Mouse (Mus musculus): ENCODE results near the gene Emid1.
"Not testable (repeated sequence)": the region's sequence is repeated elsewhere in the genome, so short reads cannot be mapped to it uniquely, and the experiment has no call there.

The Emid1 gene

DNA sequence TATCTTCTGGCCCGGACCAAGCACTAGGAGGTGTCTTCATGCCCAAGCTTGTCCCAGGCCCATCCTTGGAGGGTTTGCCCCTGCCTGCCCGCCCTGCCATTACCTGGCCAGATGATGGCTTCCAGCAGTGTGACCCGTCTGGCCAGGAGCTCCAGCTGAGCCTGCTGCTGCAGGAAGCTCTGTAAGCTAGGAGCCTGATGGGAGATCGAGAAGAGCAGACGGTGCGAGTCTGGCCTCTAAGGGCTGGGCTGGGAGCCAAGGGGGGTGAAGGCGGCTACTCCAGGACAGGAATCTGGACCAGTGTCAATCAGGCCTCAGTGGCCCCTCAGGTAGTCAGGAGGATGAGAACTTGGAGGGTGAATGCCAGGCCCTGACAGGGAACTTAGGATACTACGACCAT is 42.6 kb downstream of the Emid1 start:
- DNase-seq (ENCODE audit: extremely low read depth, low read depth, low spot score), result no peak

DNA sequence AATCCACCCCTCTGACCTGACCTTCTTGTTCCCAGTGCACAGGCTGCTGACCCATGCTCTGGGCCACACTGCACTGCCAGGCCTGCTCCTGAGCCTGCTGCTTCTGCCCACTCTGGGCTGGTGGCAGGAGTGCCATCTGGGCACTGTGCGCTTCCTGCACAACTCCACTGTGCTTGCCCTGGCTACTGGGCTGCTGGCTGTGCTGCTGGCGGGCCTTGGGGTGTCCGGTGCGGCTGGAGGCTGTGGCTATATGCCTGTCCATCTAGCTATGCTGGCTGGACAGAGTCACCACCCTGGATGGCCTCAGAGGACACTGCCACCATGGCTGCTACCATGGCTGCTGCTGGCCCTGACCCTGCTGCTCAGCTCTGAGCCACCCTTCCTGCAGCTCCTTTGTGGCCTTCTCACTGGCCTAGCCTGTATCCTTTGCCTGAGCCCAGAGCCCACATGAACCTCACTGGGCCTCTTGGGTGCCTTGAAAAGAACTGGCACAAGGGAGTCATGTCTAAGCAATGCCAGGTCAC is 48.0 kb downstream of the Emid1 start:
- no peak for DNase-seq (ENCODE audit: extremely low read depth, low read depth, low spot score)

DNA sequence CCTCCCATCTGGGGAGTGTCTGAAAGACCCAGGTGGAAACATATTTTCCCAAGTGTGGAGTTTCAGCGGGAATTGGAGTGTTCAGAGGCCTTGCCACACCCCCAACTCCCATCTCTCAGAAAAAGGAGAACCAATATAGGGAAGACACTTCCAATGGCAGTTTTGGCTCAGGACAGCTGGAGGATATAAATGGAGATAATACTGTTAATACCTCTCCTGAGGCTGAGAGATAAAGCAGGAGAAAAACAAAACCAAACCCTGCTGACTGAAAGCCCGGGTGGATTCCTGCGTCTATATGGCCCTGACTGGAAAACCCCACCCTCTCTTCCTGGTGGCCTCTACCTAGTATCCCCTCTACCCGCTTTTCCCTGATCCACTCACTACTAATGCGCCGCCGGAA is 49.7 kb downstream of the Emid1 start:
- no peak for DNase-seq (ENCODE audit: extremely low read depth, low read depth, low spot score)

DNA sequence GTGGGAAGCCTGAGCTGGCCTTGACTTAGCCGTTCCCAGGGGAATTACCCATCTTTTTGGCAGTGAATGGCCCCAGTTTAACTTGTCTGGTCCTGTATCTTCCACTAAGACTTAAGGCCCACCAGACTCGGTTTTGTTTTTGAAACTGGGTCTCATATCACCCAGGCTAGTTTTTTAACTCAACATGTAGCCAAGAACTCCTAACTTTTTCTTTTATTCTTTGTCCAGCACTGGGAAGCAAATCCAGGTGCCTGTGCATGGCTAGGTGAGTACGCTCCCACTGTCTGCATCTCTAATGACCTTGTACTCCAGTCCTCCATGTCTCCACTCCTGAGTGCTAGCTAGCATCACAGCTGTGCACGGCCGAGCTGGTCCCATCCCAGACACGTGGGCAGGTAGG is 50.4 kb downstream of the Emid1 start:
- no peak for DNase-seq (ENCODE audit: extremely low read depth, low read depth, low spot score)

DNA sequence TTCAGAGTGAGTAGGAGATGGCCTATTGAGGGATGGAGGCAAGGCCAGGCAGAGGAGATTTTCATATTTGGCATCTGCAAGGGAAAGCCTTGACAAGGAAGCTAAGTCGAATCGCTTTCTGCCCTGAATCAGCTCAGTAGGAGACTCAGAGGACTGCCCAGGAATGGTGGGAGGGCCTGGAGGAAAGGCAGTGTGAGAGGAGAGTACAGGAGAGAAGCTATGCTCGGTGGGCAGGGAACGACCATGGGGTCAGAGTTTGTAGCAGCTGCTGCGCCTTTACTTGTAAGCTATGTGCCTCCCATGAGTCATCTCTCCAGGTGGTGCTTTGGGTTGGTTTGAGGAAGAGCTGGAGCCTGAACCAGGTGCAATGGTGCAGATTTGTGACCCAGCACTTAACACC is 51.3 kb downstream of the Emid1 start:
- DNase-seq (ENCODE audit: extremely low read depth, low read depth, low spot score), result no peak

DNA sequence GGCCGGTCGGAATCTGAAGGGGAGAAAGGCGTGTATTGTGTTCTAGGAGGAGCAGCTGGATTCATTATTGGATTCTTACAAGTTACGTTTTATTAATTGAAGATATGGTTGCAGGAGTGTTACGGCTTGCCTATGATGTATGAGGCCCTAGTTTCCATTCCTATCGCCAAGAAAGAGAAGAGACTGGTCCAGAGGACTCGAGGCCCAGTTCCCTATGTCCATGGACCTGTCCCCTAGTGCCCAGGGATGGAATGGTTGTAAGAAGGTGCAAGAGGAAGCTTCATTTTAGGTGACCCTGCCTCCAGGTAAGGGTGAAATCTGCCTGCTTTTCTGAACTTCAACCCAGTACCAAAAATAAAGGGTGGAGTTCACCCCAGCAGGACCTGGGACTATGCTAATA is 51.8 kb downstream of the Emid1 start:
- no peak for DNase-seq (ENCODE audit: extremely low read depth, low read depth, low spot score)

DNA sequence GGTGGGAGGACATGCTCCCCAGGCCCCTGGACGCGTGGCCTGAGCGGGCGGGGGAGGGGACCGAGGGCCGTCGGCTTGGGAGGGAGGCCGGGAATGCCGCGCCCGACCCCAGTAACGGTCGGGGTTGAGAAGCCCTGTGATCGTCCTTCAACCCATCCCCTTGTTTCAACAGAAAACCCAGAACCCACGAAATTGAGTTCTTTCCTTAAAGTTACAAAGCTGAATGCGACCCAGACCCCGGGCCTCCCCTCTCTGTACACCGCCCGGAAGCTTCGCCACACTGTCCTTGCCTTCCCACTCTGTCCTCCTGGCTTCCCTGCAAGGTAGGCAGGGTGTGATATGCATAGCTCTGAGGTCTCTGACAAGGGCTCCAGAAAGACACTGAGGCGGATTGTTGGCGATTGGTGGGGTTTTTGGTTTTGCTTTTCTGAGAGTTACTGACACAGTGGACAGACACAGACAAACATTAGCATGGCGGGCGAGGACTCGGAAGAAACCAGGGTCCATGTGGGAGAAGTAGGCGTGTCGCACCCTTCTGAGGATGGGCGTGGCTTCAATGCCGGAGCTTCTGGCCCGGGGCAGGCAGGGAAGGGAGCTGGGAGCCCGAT is 52.4 kb downstream of the Emid1 start:
- no peak for DNase-seq (ENCODE audit: extremely low read depth, low read depth, low spot score)

DNA sequence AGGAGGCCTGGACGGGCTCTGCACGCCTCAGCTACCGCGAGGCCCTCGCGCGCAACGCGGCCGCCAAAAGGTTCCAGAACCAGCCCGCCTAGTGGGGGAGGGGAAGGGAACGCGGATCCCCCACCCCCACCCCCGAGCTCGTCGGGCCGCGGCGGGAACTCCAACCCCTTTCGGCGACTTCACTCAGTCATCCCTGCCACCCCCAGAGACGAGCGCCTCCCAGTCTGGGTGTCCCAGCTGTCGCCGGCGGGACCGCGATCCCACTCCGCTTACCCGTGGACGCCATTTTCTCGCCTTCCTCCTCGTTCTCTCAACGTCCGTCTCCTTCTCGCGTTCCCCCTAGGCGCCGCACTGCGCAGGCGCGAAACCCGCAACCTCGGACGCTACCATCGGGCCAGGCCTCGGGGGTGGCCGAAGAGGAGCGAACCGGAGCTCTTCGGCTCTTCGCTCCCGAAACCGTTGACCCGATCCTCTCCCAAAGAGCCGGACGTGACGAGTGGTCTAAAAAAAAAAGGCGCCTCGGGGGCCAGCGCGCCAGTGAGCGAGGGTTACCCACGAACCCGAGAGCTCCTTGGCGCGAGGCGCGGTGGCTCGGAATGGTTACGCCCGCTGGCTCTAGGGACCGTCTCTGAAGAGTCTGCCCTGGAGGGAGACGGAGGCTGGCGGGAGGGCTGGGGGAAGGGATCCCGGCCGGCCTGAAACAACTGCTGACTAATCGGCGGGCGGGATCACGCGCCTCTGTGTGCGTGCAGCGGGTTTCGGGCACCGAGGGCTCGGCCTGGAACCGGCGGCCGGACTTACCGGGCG is 53.1 kb downstream of the Emid1 start, which contains the start of the genes Rhbdd3 and Ewsr1:
Gene Rhbdd3, plus strand, starts transcription at position 191 of the 807 bp plus-strand sequence.
Gene Ewsr1, minus strand, starts transcription at position 531 of the 807 bp plus-strand sequence.
- no peak for DNase-seq (ENCODE audit: extremely low read depth, low read depth, low spot score)

DNA sequence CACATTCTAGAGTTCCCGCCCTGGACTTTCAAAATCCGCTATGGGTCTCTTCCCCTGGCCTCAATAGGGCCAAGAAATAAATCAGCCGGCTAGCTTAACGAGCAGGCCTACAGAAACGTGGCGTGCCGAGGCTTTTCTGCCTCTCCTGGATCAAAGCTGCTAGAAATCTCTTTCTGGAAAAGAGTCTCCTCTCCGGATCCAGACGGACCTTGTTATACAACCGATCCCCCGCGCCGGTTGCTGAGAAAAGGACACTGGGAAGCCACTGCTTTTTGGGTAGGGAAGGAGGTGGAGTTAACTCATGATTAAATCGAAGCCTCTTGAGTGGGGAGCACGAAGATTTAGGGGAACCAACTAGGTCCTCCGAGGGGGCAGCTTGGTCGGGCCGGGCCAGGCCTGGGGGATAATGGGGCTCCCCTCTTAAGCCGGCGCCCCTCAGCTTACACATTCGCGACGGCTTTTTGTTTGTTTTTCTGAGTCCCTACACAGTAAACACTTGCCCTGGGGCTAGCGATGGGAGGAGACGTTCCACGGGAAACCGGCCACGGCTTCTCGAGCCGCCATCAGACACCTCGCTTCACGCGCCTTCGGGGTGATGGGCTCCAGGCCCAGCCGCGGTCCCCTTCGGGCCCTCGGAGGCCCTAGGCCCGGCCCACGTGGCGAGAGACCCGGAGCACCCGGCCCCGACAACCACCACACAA is 53.9 kb downstream of the Emid1 start:
- DNase-seq (ENCODE audit: extremely low read depth, low read depth, low spot score), result no peak

DNA sequence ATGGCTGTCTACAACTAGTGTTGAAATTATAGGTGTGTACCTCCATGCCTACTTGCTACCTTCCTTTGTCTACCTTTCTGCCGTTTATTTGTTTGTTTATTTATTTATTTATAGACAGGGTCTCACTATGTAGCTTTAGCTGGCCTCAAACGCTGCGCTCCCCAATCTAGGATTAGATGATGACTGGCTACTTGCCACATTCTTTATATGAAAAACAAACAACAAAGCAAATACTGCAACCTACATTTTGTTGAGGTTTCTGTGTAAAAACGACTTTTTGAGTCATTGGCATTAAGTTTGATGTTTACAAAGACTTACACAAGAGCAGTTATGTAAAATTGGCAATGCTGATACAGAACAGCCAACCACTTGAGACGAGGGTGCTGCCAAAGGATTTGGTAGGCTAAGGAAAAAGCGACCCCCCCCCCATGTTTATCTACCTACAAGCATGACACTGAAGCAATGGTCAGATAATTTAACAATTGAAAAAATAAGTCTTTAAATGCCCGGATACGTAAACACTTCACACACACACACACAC is 55.5 kb downstream of the Emid1 start:
- DNase-seq (ENCODE audit: extremely low read depth, low read depth, low spot score), result no peak

DNA sequence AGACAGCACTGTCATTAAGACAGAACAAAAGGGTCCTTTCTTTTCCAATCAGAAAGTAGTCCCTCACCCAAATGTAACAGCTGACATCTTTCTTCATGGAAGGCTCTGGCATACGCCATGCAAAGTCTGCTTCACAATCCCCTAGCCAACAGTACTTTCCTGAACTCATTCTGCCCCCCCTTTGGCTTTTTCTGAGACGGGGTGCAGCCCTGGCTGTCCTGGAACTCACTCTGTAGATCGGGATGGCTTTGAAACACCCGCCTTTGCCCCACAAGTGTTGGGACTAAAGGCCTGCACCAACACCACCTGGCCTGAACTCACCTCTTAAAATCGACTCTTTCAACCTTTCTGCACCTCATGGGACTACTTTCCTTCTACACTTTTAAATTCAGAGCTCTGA is 56.2 kb downstream of the Emid1 start:
- no peak for DNase-seq (ENCODE audit: extremely low read depth, low read depth, low spot score)

DNA sequence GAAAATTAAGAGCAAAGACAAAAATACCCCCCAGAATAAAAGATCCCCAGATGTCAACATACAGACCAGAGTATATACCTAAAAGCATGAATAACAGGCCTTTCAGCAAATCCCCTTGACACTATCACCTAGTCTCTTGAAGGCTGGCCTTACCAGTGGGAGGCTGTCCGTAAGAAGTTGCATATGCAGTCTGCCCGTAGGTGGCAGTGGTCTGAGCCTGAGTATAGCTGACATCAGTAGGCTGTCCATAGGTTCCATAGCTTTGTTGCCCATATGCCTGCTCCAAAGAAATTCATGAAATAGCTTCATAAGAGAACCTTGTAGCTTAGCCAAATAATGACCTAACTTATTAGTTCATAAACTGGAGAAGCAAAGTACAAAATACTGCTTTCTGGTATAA is 60.4 kb downstream of the Emid1 start:
- no peak for DNase-seq (ENCODE audit: extremely low read depth, low read depth, low spot score)

DNA sequence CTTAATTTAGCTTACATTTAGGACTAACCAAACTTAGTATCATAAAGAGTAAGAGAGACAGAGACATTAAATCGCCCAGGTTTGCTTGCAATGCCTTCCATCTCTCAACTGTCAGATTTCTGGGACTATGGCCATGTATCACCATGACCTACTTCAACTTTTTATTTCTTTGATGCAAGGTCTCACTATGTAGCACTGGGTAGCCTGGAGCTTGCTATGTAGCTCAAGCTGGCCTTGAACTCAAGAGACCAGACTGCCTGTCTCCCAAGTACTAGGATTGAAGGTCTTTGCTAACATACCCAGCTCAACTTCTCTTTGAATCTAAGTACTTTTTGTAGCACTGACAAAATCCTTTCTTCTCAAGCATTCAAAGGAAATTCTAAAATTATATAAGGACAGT is 62.9 kb downstream of the Emid1 start:
- DNase-seq (ENCODE audit: extremely low read depth, low read depth, low spot score), result no peak

DNA sequence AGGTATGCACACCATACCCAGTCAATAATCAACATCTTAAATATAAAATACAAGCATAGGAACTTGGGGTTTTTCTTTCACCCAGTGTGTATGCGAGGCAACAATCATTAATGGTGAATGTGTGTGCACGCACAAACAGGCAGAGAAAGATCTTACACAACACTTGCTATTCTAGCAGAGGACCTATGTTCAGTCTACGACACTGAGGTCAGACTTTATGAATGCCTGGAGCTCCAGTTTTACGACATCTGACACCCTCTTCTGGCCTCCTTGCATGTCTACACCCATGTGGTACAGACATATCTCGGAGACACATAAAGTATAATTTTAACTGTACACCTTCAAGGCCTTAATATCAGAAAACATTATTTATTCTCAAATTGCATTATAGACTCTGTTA is 75.2 kb downstream of the Emid1 start:
- not testable (repeated sequence) for DNase-seq (ENCODE audit: extremely low read depth, low read depth, low spot score)

DNA sequence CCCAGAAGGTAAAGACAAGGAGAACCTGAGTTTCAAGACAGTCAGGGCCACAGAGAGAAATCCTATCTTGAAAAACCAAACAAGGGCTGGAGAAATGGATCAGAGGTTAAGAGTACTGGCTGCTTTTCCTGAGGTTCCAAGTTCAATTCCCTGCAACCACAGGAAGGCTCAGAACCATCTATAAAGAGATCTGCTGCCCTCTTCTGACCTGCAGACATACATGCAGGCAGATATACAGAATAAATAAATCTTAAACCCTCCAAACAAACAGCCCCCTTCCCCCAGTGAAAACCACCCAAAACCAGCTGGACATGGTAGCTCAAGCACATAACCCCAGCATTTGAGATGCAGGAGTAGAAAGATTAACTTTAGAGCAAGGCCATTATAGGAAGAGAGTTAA is 76.3 kb downstream of the Emid1 start:
- DNase-seq (ENCODE audit: extremely low read depth, low read depth, low spot score), result no peak

DNA sequence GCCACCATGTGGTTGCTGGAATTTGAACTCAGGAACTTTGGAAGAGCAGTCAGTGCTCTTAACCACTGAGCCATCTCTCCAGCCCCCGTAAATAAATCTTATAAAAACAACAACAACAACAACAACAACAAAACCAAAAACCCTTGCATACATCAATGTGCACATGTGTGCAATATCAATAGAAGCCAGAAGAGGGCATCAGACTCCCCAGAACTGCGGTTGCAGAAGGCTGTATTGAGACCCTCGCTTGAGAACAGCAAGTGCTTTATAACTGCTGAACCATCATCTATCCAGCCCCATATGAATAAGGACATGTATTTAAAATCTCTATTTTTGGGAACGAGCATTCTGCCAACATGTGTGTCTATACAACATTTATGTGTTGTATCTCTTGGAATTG is 77.2 kb downstream of the Emid1 start:
- DNase-seq (ENCODE audit: extremely low read depth, low read depth, low spot score), result no peak

DNA sequence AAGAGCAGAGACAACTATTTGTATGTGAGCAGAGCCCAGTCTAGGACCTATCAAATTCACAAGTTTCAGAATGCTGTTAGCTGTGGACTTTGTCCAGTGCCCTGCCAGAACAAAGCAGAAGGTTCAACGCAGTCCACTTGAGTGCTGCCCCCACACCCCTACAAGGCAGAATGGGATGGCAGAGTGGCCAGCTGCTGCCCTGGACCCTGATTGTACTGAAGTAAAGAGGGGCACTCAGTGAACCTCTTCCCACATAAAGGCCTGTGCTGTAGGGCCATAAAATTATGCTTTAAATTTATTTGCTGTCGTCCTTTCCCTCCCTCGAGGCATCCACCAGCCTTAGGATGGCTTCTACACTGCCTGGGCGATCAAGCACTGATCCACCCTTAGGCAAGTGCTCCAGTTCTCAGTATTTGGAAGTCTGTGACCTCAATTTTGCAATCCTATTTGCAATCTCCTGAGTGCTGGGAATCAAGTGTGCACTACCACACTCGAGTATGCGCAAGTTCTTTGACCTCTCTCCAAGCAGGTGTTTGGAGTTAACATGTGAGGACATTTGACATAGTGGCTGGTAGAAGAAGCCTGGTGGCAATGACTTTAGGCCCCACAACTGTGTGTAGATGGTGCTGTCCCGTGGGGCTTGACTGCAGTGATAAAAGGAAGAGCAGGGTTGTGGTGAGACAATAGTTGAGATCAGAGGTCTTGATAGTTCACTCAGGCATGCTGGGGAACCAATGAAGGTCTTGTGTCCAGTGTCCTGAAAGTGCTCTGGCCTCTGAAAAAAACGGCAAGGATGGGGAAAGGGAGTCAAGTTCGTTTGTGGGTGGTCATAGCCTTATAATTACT is 83.7 kb downstream of the Emid1 start:
- peak; percentile 81 for DNase-seq (ENCODE audit: extremely low read depth, low read depth, low spot score)

DNA sequence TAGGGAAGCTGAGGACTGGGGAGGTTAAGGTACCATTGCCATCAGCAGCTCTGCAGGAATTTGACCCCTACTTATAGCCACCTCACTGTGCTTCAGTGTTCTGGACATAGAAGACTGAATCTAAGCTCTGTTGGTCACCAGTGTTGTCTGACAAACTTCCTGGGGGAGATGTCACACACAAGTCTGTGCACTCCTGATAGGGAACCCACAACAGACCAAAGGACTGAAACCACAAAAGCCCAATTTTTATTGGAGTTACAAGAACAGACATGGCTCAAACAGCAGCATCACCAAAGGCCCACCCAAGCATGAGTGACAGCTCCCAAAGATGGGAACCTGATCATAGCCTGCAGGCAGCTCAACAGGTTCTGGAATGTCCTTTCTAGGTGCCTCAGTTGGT is 85.0 kb downstream of the Emid1 start:
- DNase-seq (ENCODE audit: extremely low read depth, low read depth, low spot score), result no peak

DNA sequence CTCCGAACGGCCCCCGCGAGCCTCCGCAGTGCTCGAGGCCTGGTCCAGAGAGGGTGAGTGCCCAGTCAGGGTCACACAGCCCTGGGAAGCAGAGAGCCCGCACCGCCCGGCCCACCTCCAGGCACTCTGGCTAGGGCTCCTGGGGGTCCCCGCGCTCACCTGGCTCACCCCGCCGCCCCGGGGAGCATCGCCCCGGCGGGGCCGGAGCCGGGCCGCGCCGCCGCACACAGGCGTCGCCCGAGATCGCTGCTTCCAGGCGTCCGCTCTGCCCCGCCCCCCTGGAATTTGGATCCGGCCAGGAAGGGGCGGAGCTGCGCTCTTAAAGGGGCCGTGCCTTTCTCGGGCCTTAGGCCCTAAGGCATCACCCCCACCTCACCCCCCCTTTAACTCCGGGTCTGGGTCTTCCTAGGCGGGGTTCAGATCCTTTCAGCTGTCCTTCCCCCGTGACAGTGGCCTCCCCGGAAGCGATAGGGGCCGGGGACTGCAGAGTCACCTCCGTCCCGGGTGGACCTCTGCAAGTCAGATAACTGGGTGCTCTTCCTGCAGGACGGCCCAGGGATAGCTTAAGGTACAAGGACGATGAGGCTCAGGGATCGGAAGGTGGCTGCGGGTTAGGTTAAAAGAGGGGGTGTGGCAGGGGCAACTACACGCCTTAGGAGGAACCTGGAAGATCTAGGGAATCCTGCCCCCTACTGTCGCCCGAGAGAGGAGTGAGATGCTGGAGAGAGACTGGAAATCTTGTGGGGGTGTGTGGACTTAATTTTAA is 86.8 kb downstream of the Emid1 start, which contains the start of gene Gas2l1:
Gene Gas2l1, minus strand, starts transcription at position 272 of the 766 bp plus-strand sequence.
- no peak for DNase-seq (ENCODE audit: extremely low read depth, low read depth, low spot score)

All from fat pad, adult 2 months (tissue).